Mouse (Mus musculus) MEL (cell line): Measurements from ENCODE around the gene St6galnac3. TPM values are rescaled to one million over a fixed set of nuclear protein-coding genes. Genes with fewer than 3 reads are reported as not detected.
A peak's percentile ranks its signal among the peaks of the same experiment; 100 is the strongest.

Source experiments
- DNase-seq: peaks from one replicate; pipeline ENCODE4 v3.0.0; 2011; ENCODE audit warnings: low read depth, low spot score
- H3K27ac ChIP-seq: 2 replicates; pipeline ENCODE4 v1.5.1; 2012; ENCODE audit warnings: low read depth, mild to moderate bottlenecking, control low read depth, low read length, moderate library complexity; ENCODE audit not compliant: control insufficient read depth
- H3K27me3 ChIP-seq, 2 experiments: fragments of 150-350 bp in 1 of 2; sonication (generic) in 1 of 2; 2 replicates each; pipeline ENCODE4 v1.6.1; 2012; ENCODE audit warnings: low read length in 2 of 2, mild to moderate bottlenecking in 2 of 2, improper control_type of control experiment in 1 of 2, moderate library complexity in 1 of 2; ENCODE audit not compliant: insufficient read depth in 2 of 2, control insufficient read depth in 1 of 2
- H3K36me3 ChIP-seq, 2 experiments: 2 replicates each; pipeline ENCODE4 v1.6.1; 2012 to 2014; ENCODE audit warnings: low read length in 2 of 2, improper control_type of control experiment in 1 of 2, inconsistent platforms in 1 of 2, mild to moderate bottlenecking in 1 of 2; ENCODE audit not compliant: insufficient read depth in 2 of 2, control insufficient read depth in 1 of 2
- H3K4me1 ChIP-seq, 2 experiments: fragments of 150-350 bp in 1 of 2; sonication (generic) in 1 of 2; 2 replicates each; pipeline ENCODE4 v1.6.1; 2012; ENCODE audit warnings: low read length in 2 of 2, improper control_type of control experiment in 1 of 2, mild to moderate bottlenecking in 1 of 2; ENCODE audit not compliant: insufficient read depth in 2 of 2, control insufficient read depth in 1 of 2
- H3K4me3 ChIP-seq, 2 experiments: fragments of 150-350 bp in 1 of 2; sonication (generic) in 1 of 2; 2 replicates each; pipeline ENCODE4 v1.5.1; 2012; ENCODE audit warnings: low read depth in 2 of 2, low read length in 2 of 2, mild to moderate bottlenecking in 2 of 2, moderate library complexity in 2 of 2, control low read depth in 1 of 2, improper control_type of control experiment in 1 of 2; ENCODE audit not compliant: control insufficient read depth in 1 of 2, insufficient read depth in 1 of 2
- H3K79me2 ChIP-seq: 2 replicates; pipeline ENCODE4 v1.6.1; 2012; ENCODE audit warnings: mild to moderate bottlenecking, low read length, moderate library complexity; ENCODE audit not compliant: control insufficient read depth, poor library complexity, insufficient read depth
- H3K9ac ChIP-seq: 2 replicates; pipeline ENCODE4 v1.6.1; 2012; ENCODE audit warnings: low read depth, mild to moderate bottlenecking, control low read depth, low read length, moderate library complexity; ENCODE audit not compliant: control insufficient read depth, poor library complexity, severe bottlenecking
- H3K9me3 ChIP-seq: fragments of 150-350 bp; sonication (generic); replicated peaks from 2 replicates; pipeline ENCODE4 v1.6.1; 2012; ENCODE audit warnings: mild to moderate bottlenecking, low read length, improper control_type of control experiment, moderate library complexity; ENCODE audit not compliant: insufficient read depth
- BHLHE40 ChIP-seq: IDR thresholded peaks from 2 replicates; pipeline ENCODE4 v1.6.1; 2012; ENCODE audit warnings: low read depth, mild to moderate bottlenecking, inconsistent platforms, low read length, improper control_type of control experiment, borderline replicate concordance
- CHD1 ChIP-seq: IDR thresholded peaks from 2 replicates; pipeline ENCODE4 v1.6.1; 2012; ENCODE audit warnings: low read depth, mild to moderate bottlenecking, inconsistent platforms, low read length, improper control_type of control experiment
- CTCF ChIP-seq, 3 experiments: IDR thresholded peaks in 2 of 3; conservative IDR thresholded peaks in 1 of 3; 2 replicates each; pipeline ENCODE4 v1.5.1; 2011 to 2012; ENCODE audit warnings: low read length in 3 of 3, low read depth in 2 of 3, mild to moderate bottlenecking in 2 of 3, improper control_type of control experiment in 1 of 3, inconsistent platforms in 1 of 3, mixed read lengths in 1 of 3, moderate library complexity in 1 of 3; ENCODE audit not compliant: control insufficient read depth in 1 of 3, insufficient read depth in 1 of 3, poor library complexity in 1 of 3, severe bottlenecking in 1 of 3
- ELF1 ChIP-seq: IDR thresholded peaks from 2 replicates; pipeline ENCODE4 v1.6.1; 2014; ENCODE audit warnings: low read depth, mild to moderate bottlenecking, inconsistent platforms, low read length, improper control_type of control experiment, moderate library complexity
- EP300 ChIP-seq, 2 experiments: IDR thresholded peaks; 2 replicates each; pipeline ENCODE4 v1.6.1; 2011; ENCODE audit warnings: improper control_type of control experiment in 2 of 2, low read length in 2 of 2, low read depth in 1 of 2, mild to moderate bottlenecking in 1 of 2
- ETS1 ChIP-seq: IDR thresholded peaks from 2 replicates; pipeline ENCODE4 v1.6.1; 2012; ENCODE audit warnings: low read depth, mild to moderate bottlenecking, inconsistent platforms, low read length, improper control_type of control experiment, moderate library complexity
- GATA1 ChIP-seq: IDR thresholded peaks from 2 replicates; pipeline ENCODE4 v1.6.1; 2011; ENCODE audit warnings: low read depth, low read length, improper control_type of control experiment
- HCFC1 ChIP-seq: IDR thresholded peaks from 2 replicates; pipeline ENCODE4 v1.6.1; 2012; ENCODE audit warnings: low read depth, mild to moderate bottlenecking, inconsistent platforms, low read length, improper control_type of control experiment, moderate library complexity
- JUND ChIP-seq: IDR thresholded peaks from 2 replicates; pipeline ENCODE4 v1.6.1; 2011; ENCODE audit warnings: low read depth, mild to moderate bottlenecking, improper control_type of control experiment, low read length
- KAT2A ChIP-seq: conservative IDR thresholded peaks from 2 replicates; pipeline ENCODE4 v1.6.1; 2012; ENCODE audit warnings: low read depth, low read length, improper control_type of control experiment, inconsistent platforms
- MAFK ChIP-seq: IDR thresholded peaks from 2 replicates; pipeline ENCODE4 v1.6.1; 2011; ENCODE audit warnings: low read depth, mild to moderate bottlenecking, low read length, improper control_type of control experiment, borderline replicate concordance
- MAX ChIP-seq: IDR thresholded peaks from 2 replicates; pipeline ENCODE4 v1.6.1; 2011; ENCODE audit warnings: low read length, improper control_type of control experiment
- MAZ ChIP-seq: IDR thresholded peaks from 2 replicates; pipeline ENCODE4 v1.6.1; 2012; ENCODE audit warnings: low read depth, mild to moderate bottlenecking, inconsistent platforms, low read length, improper control_type of control experiment
- MXI1 ChIP-seq: IDR thresholded peaks from 2 replicates; pipeline ENCODE4 v1.6.1; 2011; ENCODE audit warnings: mild to moderate bottlenecking, low read depth, low read length, improper control_type of control experiment
- MYB ChIP-seq: IDR thresholded peaks from 2 replicates; pipeline ENCODE4 v1.6.1; 2011; ENCODE audit warnings: mild to moderate bottlenecking, low read depth, low read length, improper control_type of control experiment
- MYC ChIP-seq: IDR thresholded peaks from 2 replicates; pipeline ENCODE4 v1.6.1; 2011; ENCODE audit warnings: low read depth, mild to moderate bottlenecking, low read length, improper control_type of control experiment, moderate library complexity
- NELFE ChIP-seq: IDR thresholded peaks from 2 replicates; pipeline ENCODE4 v1.6.1; 2011; ENCODE audit warnings: low read depth, low read length, improper control_type of control experiment
- NRF1 ChIP-seq: IDR thresholded peaks from 2 replicates; pipeline ENCODE4 v1.6.1; 2014; ENCODE audit warnings: low read depth, mild to moderate bottlenecking, inconsistent platforms, low read length, improper control_type of control experiment, moderate library complexity; ENCODE audit not compliant: poor library complexity, insufficient read depth, severe bottlenecking
- POLR2A ChIP-seq, 2 experiments: IDR thresholded peaks; 2 replicates each; pipeline ENCODE4 v1.6.1; 2011 to 2012; ENCODE audit warnings: low read length in 2 of 2, mild to moderate bottlenecking in 2 of 2, control low read depth in 1 of 2, improper control_type of control experiment in 1 of 2, low read depth in 1 of 2, moderate library complexity in 1 of 2; ENCODE audit not compliant: control insufficient read depth in 1 of 2, insufficient read depth in 1 of 2, poor library complexity in 1 of 2
- RAD21 ChIP-seq: IDR thresholded peaks from 2 replicates; pipeline ENCODE4 v1.6.1; 2011; ENCODE audit warnings: mild to moderate bottlenecking, low read depth, low read length, improper control_type of control experiment
- SIN3A ChIP-seq: IDR thresholded peaks from 2 replicates; pipeline ENCODE4 v1.6.1; 2012; ENCODE audit warnings: low read length, improper control_type of control experiment, inconsistent platforms
- SMC3 ChIP-seq: IDR thresholded peaks from 2 replicates; pipeline ENCODE4 v1.6.1; 2011; ENCODE audit warnings: low read depth, low read length, improper control_type of control experiment
- TAL1 ChIP-seq: IDR thresholded peaks from 2 replicates; pipeline ENCODE4 v1.6.1; 2012; ENCODE audit warnings: mild to moderate bottlenecking, inconsistent platforms, low read length, moderate library complexity, mixed read lengths
- TCF12 ChIP-seq: IDR thresholded peaks from 2 replicates; pipeline ENCODE4 v1.6.1; 2014; ENCODE audit warnings: low read depth, mild to moderate bottlenecking, inconsistent platforms, low read length, improper control_type of control experiment, moderate library complexity
- UBTF ChIP-seq: IDR thresholded peaks from 2 replicates; pipeline ENCODE4 v1.6.1; 2012; ENCODE audit warnings: low read depth, mild to moderate bottlenecking, inconsistent platforms, low read length, improper control_type of control experiment, moderate library complexity, borderline replicate concordance; ENCODE audit not compliant: insufficient read depth
- USF1 ChIP-seq: IDR thresholded peaks from 2 replicates; pipeline ENCODE4 v1.6.1; 2014; ENCODE audit warnings: low read depth, mild to moderate bottlenecking, inconsistent platforms, low read length, improper control_type of control experiment, moderate library complexity
- ZC3H11A ChIP-seq: IDR thresholded peaks from 2 replicates; pipeline ENCODE4 v1.6.1; 2012; ENCODE audit warnings: low read depth, mild to moderate bottlenecking, inconsistent platforms, low read length, improper control_type of control experiment
- ZKSCAN1 ChIP-seq: IDR thresholded peaks from 2 replicates; pipeline ENCODE4 v1.6.1; 2012; ENCODE audit warnings: low read depth, mild to moderate bottlenecking, inconsistent platforms, low read length, improper control_type of control experiment, moderate library complexity
- ZMIZ1 ChIP-seq: IDR thresholded peaks from 2 replicates; pipeline ENCODE4 v1.6.1; 2012; ENCODE audit warnings: low read depth, mild to moderate bottlenecking, inconsistent platforms, low read length, improper control_type of control experiment, moderate library complexity
- ZNF384 ChIP-seq: IDR thresholded peaks from 2 replicates; pipeline ENCODE4 v1.6.1; 2012; ENCODE audit warnings: low read depth, mild to moderate bottlenecking, inconsistent platforms, low read length, improper control_type of control experiment
- polyA plus RNA-seq, 2 experiments: library from polyadenylated mRNA; stranded (reverse) in 1 of 2; unstranded in 1 of 2; fragments of >175 nt in 1 of 2; fragments of >200 nt in 1 of 2; gene quantifications; 2 replicates each; pipeline versions ENCODE4 v1.2.1 to v1.2.4; 2012; ENCODE audit warnings: low replicate concordance in 2 of 2, low read depth in 1 of 2; ENCODE audit not compliant: insufficient read length in 2 of 2, insufficient read depth in 1 of 2, missing spikeins in 1 of 2
- total RNA-seq: library from RNA; depleted of rRNA; stranded (reverse); fragments of 300-350 nt; gene quantifications from 2 replicates; pipeline ENCODE4 v1.2.3, GENCODE M21; 2012

Gene St6galnac3
- total and polyA plus RNA-seq, 3 experiments: 7.8 to 11.4 TPM; not detected in 1

GRCm38 (mm10) chr3:153707687-153708086 is 17.3 kb downstream of the St6galnac3 start:
- no peak overlapping the region for H3K4me3 ChIP-seq
- H3K27me3 ChIP-seq: no peaks in the 10 kb centered on the region
- no peaks in the 10 kb centered on the region for H3K9me3 ChIP-seq
- peaks cover 2% of the 10 kb centered on the region; the same call in 1 of the 2 replicates for H3K79me2 ChIP-seq
- no peak for DNase-seq
- H3K4me1 ChIP-seq: peaks cover 2 to 3% of the 10 kb centered on the region in 2 experiments; a peak in 1 of 4 replicates
- TF ChIP-seq SIN3A (no peak), SMC3 (peak; percentile 35), ZC3H11A (no peak; the same call in 1 of the 2 replicates), ZKSCAN1 (no peak), RAD21 (peak; percentile 14), MYC (no peak), EP300 (IDR thresholded peaks at IDR 0.05; ENCODE audit: low read depth in 1 of 2, low read length in 2 of 2) (no peak), ZMIZ1 (no peak), MXI1 (no peak), USF1 (no peak), GATA1 (no peak), POLR2A (IDR thresholded peaks at IDR 0.05; ENCODE audit: control insufficient read depth in 1 of 2, insufficient read depth in 1 of 2, low read depth in 1 of 2, low read length in 2 of 2, poor library complexity in 1 of 2) (no peak), KAT2A (no peak), JUND (no peak), HCFC1 (no peak), UBTF (no peak), CTCF (IDR thresholded peaks at IDR 0.05 in 2 of 3, conservative IDR thresholded peaks at IDR 0.05 in 1 of 3; ENCODE audit: control insufficient read depth in 1 of 3, insufficient read depth in 1 of 3, low read depth in 2 of 3, low read length in 3 of 3, poor library complexity in 1 of 3, severe bottlenecking in 1 of 3) (peak in 2 of 3 experiments; percentile 24 to 25; a peak in 4 of 6 replicates), NRF1 (no peak)
- no peak overlapping the region for H3K9ac ChIP-seq
- H3K27ac ChIP-seq: no peak overlapping the region
- H3K36me3 ChIP-seq: peaks cover 0 to 5% of the 10 kb centered on the region in 2 experiments; a peak in 3 of 4 replicates

DNA sequence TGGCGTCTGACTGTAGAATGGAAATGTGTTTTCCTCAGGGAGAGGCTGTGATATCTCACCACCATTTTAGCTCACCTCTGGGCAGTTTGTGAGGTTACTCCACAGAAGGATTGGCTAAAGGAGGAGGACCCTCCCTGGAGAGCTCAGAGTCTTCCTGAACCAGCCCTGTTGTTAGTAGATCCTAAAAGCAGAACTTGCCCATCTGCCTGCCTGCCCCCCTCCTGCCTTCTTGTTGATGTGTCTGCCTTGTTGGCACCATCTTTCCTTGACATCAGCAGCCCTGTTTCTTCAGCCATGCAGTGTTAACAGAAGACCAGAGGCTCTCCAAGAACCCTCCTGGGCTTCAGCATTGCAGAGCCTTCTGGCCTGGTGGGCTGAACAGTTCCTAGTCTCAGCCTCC is 18.1 kb downstream of the St6galnac3 start:
- no peak overlapping the region for H3K27ac ChIP-seq
- no peaks in the 10 kb centered on the region for H3K9me3 ChIP-seq
- DNase-seq: no peak
- H3K79me2 ChIP-seq: peaks cover 2% of the 10 kb centered on the region
- peaks cover 4% of the 10 kb centered on the region in 2 experiments; a peak in 2 of 4 replicates for H3K4me1 ChIP-seq
- TF ChIP-seq ZKSCAN1 (no peak), MYC (no peak), POLR2A (IDR thresholded peaks at IDR 0.05; ENCODE audit: control insufficient read depth in 1 of 2, insufficient read depth in 1 of 2, low read depth in 1 of 2, low read length in 2 of 2, poor library complexity in 1 of 2) (no peak), SMC3 (no peak), JUND (no peak), ZNF384 (no peak), CHD1 (no peak), MAZ (no peak), NELFE (no peak), TAL1 (no peak), ELF1 (no peak), MAX (no peak), TCF12 (no peak), ZC3H11A (no peak), MAFK (no peak), HCFC1 (no peak), ETS1 (no peak), BHLHE40 (no peak), MYB (no peak)
- H3K9ac ChIP-seq: no peak overlapping the region
- no peaks in the 10 kb centered on the region for H3K27me3 ChIP-seq
- peaks cover 0 to 5% of the 10 kb centered on the region in 2 experiments; a peak in 3 of 4 replicates for H3K36me3 ChIP-seq
- no peak overlapping the region for H3K4me3 ChIP-seq
